Mouse (Mus musculus) layer of hippocampus, postnatal 36 days (tissue): Measurements from ENCODE around the gene Pnmal2. TPM values are rescaled to one million over a fixed set of nuclear protein-coding genes. Genes with fewer than 3 reads are reported as not detected.

Source experiments
- DNase-seq, 2 experiments: peaks; one replicate each; pipeline ENCODE4 v3.0.0; 2022
- total RNA-seq, 2 experiments: library from RNA; stranded (reverse); gene quantifications; 2 replicates each; pipeline ENCODE4 v1.2.3; 2021

The Pnmal2 gene
- total RNA-seq, 2 experiments from 2014 or later: 345 to 361 TPM

DNA sequence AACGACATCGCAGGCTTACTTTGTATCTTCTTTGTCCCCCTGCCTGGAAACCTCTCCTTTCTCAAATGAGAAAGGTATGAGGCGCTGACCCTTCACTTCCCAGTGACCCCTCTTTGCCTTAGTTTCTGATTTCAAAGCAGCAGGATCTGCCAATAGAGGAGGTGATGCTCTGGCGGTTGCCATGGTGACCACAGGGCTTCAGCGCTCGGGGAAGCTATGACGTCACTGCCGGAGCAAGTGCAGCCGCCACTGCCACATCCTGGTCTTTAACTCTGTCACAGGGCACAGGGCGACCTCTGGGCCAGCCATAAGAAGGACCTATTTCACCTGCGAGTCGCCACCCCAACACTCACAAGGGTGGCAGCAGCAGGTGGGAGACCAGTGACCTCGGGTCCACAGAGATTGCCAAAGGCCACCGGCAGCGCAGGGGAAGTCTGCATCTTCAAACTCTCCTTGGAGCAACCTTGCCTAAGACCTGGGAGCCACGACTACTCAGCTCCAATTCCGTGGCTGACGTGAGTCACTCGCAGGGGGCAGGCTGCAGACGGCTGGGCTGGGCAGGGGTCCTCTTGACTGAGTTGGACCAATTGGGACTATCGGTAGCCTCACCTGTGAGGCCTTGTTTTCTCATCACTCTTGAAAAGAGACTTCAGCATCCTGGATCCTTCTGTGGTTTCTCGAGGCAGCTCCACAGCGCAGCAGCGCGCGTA is 38.5 kb downstream of the Pnmal2 start, which contains the start of gene Gm42372:
TSS of gene Gm42372 (plus strand) at position 228 of the 710 bp plus-strand sequence.
- DNase-seq: peak; percentile 80 to 86

- DNase-seq: no peak
Measured at GRCm38 (mm10) chr7:16987541-16988149, 43.2 kb downstream of the Pnmal2 start.

DNA sequence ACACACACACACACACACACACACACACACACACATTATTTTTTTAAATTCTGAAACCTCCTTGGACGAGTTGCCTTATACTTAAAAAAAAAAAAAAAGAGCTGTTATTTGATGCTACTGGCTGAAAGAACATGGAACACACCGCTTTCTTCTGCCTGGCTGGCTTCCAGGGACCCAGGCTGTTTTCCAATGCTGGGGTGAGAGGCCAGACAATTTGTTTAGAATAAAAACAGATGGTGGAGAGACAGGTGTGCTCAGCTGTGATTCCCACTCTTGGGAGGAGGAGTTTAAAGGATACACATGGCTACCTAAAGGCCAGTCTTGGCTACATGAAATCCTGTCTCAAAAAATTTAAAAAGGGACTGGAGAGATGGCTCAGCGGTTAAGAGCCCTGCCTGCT is 43.9 kb downstream of the Pnmal2 start:
- DNase-seq: no peak

DNA sequence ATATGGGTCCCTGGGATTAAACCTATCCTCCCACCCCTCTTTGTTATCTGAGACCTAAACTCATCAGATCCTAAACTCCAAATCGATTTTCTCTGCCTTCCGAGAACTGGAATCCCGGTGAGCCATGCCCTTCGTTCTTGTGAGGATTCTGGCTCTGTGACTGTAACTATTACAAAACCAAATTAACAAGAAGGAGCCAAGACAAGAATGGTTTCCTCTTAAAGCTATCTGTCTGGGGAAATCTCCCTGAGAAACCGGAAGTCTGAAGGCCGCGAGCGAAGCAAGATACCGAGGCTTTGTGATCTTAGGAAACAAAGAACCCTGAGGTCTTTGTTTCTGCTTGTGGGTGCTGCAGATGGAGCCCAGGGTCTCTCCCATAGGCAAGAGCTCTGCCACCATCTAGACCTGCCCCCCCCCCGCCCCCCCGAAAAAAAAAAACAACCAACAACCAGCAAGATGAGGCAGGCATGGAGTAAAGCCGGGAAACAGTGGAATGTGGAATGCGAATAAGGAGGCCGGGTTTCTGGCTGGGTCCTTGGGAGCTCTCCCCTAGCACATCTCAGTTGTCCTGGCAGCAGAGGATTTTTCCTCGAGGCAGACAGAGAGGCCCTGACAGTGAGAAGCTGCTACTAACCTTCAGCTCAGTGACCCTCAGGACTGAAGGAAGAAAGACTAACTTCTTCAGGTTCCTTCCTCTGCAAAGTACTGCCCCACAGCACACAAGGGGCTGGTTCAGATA is 45.7 kb downstream of the Pnmal2 start:
- no peak for DNase-seq

GRCm38 (mm10) chr7:16991681-16992450 is 47.4 kb downstream of the Pnmal2 start:
- DNase-seq: no peak

GRCm38 (mm10) chr7:16992451-16992807 is 47.9 kb downstream of the Pnmal2 start, which contains the start of gene Ccdc8:
Gene Ccdc8 (plus strand): TSS chr7:16992708.
- DNase-seq: no peak

- DNase-seq: no peak
Measured at GRCm38 (mm10) chr7:16993651-16994399, 49.3 kb downstream of the Pnmal2 start.

DNA sequence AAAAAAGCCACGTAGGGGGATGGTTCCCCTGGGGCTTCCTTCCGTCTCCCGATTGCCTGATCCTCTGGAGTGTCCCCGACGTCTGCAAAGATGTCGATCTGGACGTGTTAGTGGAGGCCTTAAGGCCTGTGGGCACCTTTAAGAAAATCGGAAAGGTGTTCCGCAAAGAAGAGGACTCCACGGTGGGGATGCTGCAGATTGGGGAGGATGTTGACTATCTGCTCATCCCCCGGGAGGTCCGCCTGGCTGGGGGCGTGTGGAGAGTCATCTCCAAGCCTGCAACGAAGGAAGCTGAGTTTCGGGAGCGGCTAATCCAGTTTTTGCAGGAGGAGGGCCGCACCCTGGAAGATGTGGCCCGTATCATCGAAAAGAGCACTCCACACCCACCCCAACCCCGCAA is 49.9 kb downstream of the Pnmal2 start:
- DNase-seq: no peak

DNA sequence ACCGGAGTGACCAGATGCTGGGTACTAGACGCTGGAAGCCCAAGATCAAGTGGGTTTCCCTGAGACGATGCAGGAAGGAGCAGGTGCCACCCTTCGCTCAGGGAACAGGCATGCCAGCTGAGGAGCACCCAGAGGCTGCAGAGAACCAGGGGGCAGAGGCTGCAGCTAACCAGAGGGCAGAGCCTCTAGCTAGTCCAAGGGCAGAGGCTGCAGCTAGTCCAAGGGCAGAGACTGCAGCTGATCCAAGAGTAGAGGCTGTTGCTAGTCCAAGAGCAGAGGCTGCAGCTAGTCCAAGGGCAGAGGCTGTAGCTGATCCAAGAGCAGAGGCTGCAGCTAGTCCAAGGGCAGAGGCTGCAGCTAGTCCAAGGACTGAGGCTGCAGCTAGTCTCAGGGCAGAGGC is 50.9 kb downstream of the Pnmal2 start:
- DNase-seq: no peak

Other genes starting within 250 kb of the Pnmal2 start
- gene Ceacam9, start 222.8 kb upstream of the Pnmal2 start, total RNA-seq: not detected
- gene Ap2s1, start 206.3 kb upstream of the Pnmal2 start, total RNA-seq: 100 to 1,000 TPM; 257 to 299 TPM
- gene Slc1a5, start 163.3 kb upstream of the Pnmal2 start, total RNA-seq: 1 to 10 TPM; 2.1 to 2.7 TPM
- 100 to 1,000 TPM; 288 to 292 TPM for gene Strn4, start 128.8 kb upstream of the Pnmal2 start, total RNA-seq
- 10 to 100 TPM; 41.8 to 44.7 TPM for gene Fkrp, start 128.0 kb upstream of the Pnmal2 start, total RNA-seq
- 1 to 10 TPM; 5.8 to 8.2 TPM for gene Prkd2, start 101.8 kb upstream of the Pnmal2 start, total RNA-seq
- 100 to 1,000 TPM; 146 to 149 TPM for gene Dact3, start 69.4 kb upstream of the Pnmal2 start, total RNA-seq
- gene Gng8, start 52.9 kb upstream of the Pnmal2 start, total RNA-seq: 1 to 10 TPM; 2.4 to 2.7 TPM
- not detected for gene Ptgir, start 38.2 kb upstream of the Pnmal2 start, total RNA-seq
- gene Calm3, start 20.6 kb upstream of the Pnmal2 start, total RNA-seq: 1,000 to 10,000 TPM; 2,055 to 2,361 TPM
- 100 to 1,000 TPM; 119 to 124 TPM for gene Pnmal1, start 15.0 kb downstream of the Pnmal2 start, total RNA-seq
- gene Gm42372, start 38.4 kb downstream of the Pnmal2 start, total RNA-seq: 10 to 100 TPM; 55.2 to 56.6 TPM
- gene Ccdc8, start 48.0 kb downstream of the Pnmal2 start, total RNA-seq: 1 to 10 TPM; 2.2 to 2.8 TPM
- 100 to 1,000 TPM; 147 to 149 TPM for gene Ppp5c, start 83.2 kb downstream of the Pnmal2 start, total RNA-seq
- 10 to 100 TPM in 1 of 2 experiments, 1 to 10 TPM in 1; 4.3 to 14.4 TPM for gene Hif3a, start 117.7 kb downstream of the Pnmal2 start, total RNA-seq
- gene Psg16, start 129.4 kb downstream of the Pnmal2 start, total RNA-seq: 1 to 10 TPM; 3.0 to 3.8 TPM
- gene Ceacam3, start 205.6 kb downstream of the Pnmal2 start, total RNA-seq: not detected